Mouse (Mus musculus) G1E-ER4 (cell line): ENCODE results near the gene Gm21988. TPM values are rescaled to one million over a fixed set of nuclear protein-coding genes. Genes with fewer than 3 reads are reported as not detected.

Source experiments
- GATA1 ChIP-seq: IDR thresholded peaks from one replicate; pipeline ENCODE4 v1.8.0; 2012; ENCODE audit warnings: low read length, inconsistent platforms
- polyA plus RNA-seq: library from polyadenylated mRNA; stranded (reverse); fragments of >175 nt; gene quantifications from 2 replicates; pipeline ENCODE4 v1.2.3, GENCODE M21; 2012

Gene Gm21988
- polyA plus RNA-seq, 1 experiment = 3.5 TPM

GRCm38 (mm10) chr11:70212896-70213295 lies 26.7 kb downstream of the Gm21988 start:
- no peak for TF ChIP-seq GATA1

GRCm38 (mm10) chr11:70212423-70212822 lies 27.2 kb downstream of the Gm21988 start, which contains the start of gene Slc16a11:
Gene Slc16a11, plus strand, starts transcription at chr11:70212752.
- no peak for TF ChIP-seq GATA1

GRCm38 (mm10) chr11:70211972-70212371 lies 27.7 kb downstream of the Gm21988 start:
- no peak for TF ChIP-seq GATA1

GRCm38 (mm10) chr11:70210681-70211080 lies 28.9 kb downstream of the Gm21988 start:
- TF ChIP-seq GATA1 = no peak

GRCm38 (mm10) chr11:70208778-70209388 lies 30.7 kb downstream of the Gm21988 start:
- TF ChIP-seq GATA1 = no peak

GRCm38 (mm10) chr11:70207283-70207682 lies 32.3 kb downstream of the Gm21988 start:
- no peak for TF ChIP-seq GATA1

GRCm38 (mm10) chr11:70206801-70207200 lies 32.8 kb downstream of the Gm21988 start:
- no peak for TF ChIP-seq GATA1

- TF ChIP-seq GATA1 = no peak
Observed at GRCm38 (mm10) chr11:70201691-70202090, 37.9 kb downstream of the Gm21988 start.

GRCm38 (mm10) chr11:70200036-70200608 lies 39.5 kb downstream of the Gm21988 start:
- no peak for TF ChIP-seq GATA1

GRCm38 (mm10) chr11:70199107-70199506 lies 40.5 kb downstream of the Gm21988 start:
- TF ChIP-seq GATA1 = no peak

- TF ChIP-seq GATA1 = no peak
Observed at GRCm38 (mm10) chr11:70198332-70198731, 41.3 kb downstream of the Gm21988 start.

- TF ChIP-seq GATA1 = no peak
Observed at GRCm38 (mm10) chr11:70193354-70194285, 46.0 kb downstream of the Gm21988 start.

- TF ChIP-seq GATA1 = no peak
Observed at GRCm38 (mm10) chr11:70192157-70192556, 47.5 kb downstream of the Gm21988 start.

GRCm38 (mm10) chr11:70191188-70191587 lies 48.4 kb downstream of the Gm21988 start:
- TF ChIP-seq GATA1 = no peak

- TF ChIP-seq GATA1 = no peak
Observed at GRCm38 (mm10) chr11:70189319-70190134, 50.1 kb downstream of the Gm21988 start.

Other genes with a start within 250 kb of the Gm21988 start
- gene Gabarap, start 248.7 kb downstream of the Gm21988 start, polyA plus RNA-seq = 164 and 205 TPM in 2 replicates
- 92.5 and 117 TPM in 2 replicates for gene Phf23, start 244.1 kb downstream of the Gm21988 start, polyA plus RNA-seq
- 59.6 and 66.9 TPM in 2 replicates for gene Dvl2, start 239.2 kb downstream of the Gm21988 start, polyA plus RNA-seq
- gene Acadvl, start 224.4 kb downstream of the Gm21988 start, polyA plus RNA-seq = 19.7 and 28.8 TPM in 2 replicates
- gene Dlg4, start 222.9 kb downstream of the Gm21988 start, polyA plus RNA-seq = 7.4 and 7.6 TPM in 2 replicates
- not detected in 2 replicates for gene Asgr1, start 185.7 kb downstream of the Gm21988 start, polyA plus RNA-seq
- gene Asgr2, start 147.2 kb downstream of the Gm21988 start, polyA plus RNA-seq = not detected in 2 replicates
- gene Mgl2, start 109.5 kb downstream of the Gm21988 start, polyA plus RNA-seq = not detected in 2 replicates
- gene Clec10a, start 83.6 kb downstream of the Gm21988 start, polyA plus RNA-seq = 1.5 and 4.3 TPM in 2 replicates
- gene Slc16a11, start 27.1 kb downstream of the Gm21988 start, polyA plus RNA-seq = not detected in 2 replicates
- 9.2 and 12.0 TPM in 2 replicates for gene Slc16a13, start 18.8 kb downstream of the Gm21988 start, polyA plus RNA-seq
- gene Bcl6b, start 10.0 kb downstream of the Gm21988 start, polyA plus RNA-seq = not detected in 2 replicates
- 88.8 and 123 TPM in 2 replicates for gene 0610010K14Rik, start 1.9 kb downstream of the Gm21988 start, polyA plus RNA-seq
- 142 and 145 TPM in 2 replicates for gene Rnasek, start within 50 bp of the Gm21988 start, polyA plus RNA-seq
- gene Alox12, start 15.5 kb upstream of the Gm21988 start, polyA plus RNA-seq = not detected in 2 replicates
- not detected in 2 replicates for gene Alox12e, start 82.8 kb upstream of the Gm21988 start, polyA plus RNA-seq
- gene Alox15, start 112.2 kb upstream of the Gm21988 start, polyA plus RNA-seq = not detected in 2 replicates
- gene Pelp1, start 170.2 kb upstream of the Gm21988 start, polyA plus RNA-seq = 97.1 and 115 TPM in 2 replicates
- gene Arrb2, start 192.8 kb upstream of the Gm21988 start, polyA plus RNA-seq = 202 and 316 TPM in 2 replicates
- gene Med11, start 212.1 kb upstream of the Gm21988 start, polyA plus RNA-seq = 13.3 and 29.5 TPM in 2 replicates
- gene Zmynd15, start 219.6 kb upstream of the Gm21988 start, polyA plus RNA-seq = not detected in 2 replicates
- gene Cxcl16, start 220.2 kb upstream of the Gm21988 start, polyA plus RNA-seq = not detected in 2 replicates